Mouse (Mus musculus) layer of hippocampus, adult 9-10 months (tissue): ENCODE measurements around the gene Gm3642.
"Not testable (repeated sequence)": the region's sequence is repeated elsewhere in the genome, so short reads cannot be mapped to it uniquely, and the experiment has no call there.

Source experiments
- DNase-seq: peaks from one replicate; pipeline ENCODE4 v3.0.0; 2022; ENCODE audit warnings: low spot score

Gm3642 gene

GRCm38 (mm10) chr14:6840211-6840610, at the start of gene Gm3642:
Gene Gm3642 (minus strand): TSS chr14:6840311.
- DNase-seq, result not testable (repeated sequence)

GRCm38 (mm10) chr14:6889521-6890012, 49.5 kb upstream of the Gm3642 start, which contains the start of gene Gm3667:
Gene Gm3667 (minus strand): TSS chr14:6889962.
- not testable (repeated sequence) for DNase-seq

DNA sequence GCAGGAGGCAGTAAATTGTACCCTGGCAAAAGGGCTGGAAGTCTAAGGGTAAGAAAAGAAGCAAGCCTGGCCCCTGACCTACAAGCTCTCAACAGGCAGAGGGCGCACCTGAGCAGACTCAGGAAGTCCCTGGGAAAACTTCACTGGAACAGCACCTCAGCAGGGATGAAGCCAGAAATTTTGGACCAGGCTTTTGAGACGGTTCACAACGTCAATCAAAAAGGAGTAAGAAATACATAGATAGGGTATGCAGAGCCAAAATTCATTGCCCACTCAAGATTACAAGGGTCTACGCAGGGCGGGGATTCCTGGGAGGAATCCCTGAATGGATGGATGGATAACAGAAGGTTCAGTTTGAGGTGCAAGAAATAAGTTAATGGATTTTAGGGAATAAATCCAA, 48.7 kb upstream of the Gm3642 start:
- DNase-seq, result peak; percentile 49

- DNase-seq, result not testable (repeated sequence)
Measured at GRCm38 (mm10) chr14:6823297-6823696, 16.8 kb downstream of the Gm3642 start.
